Mouse (Mus musculus) gastrocnemius, postnatal 25 days (tissue): ENCODE measurements around the gene Gm5127. TPM values are rescaled to one million over a fixed set of nuclear protein-coding genes. Genes with fewer than 3 reads are reported as not detected.

ENCODE experiments used
- DNase-seq: peaks from one replicate; pipeline ENCODE4 v3.0.0; 2022
- long read RNA-seq, 2 experiments: library from polyadenylated mRNA; stranded (forward); transcript quantifications; one replicate each; pipeline ENCODE4 v2.0.0; 2021
- total RNA-seq, 2 experiments: library from RNA; stranded (reverse); gene quantifications; 1 replicate in 1 of 2; 2 replicates in 1 of 2; pipeline ENCODE4 v1.2.3; 2021

Gene Gm5127
- not detected for total RNA-seq
- long read RNA-seq, experiment 1: 0 reads
- long read RNA-seq, experiment 2: 0 reads

- no peak for DNase-seq
Measured at GRCm38 (mm10) chrX:106582886-106583285, at the start of gene Gm5127. Gene Gm5127, plus strand, starts transcription at chrX:106583186.

- DNase-seq: no peak
Measured at GRCm38 (mm10) chrX:106536359-106536758, 46.6 kb upstream of the Gm5127 start.

DNA sequence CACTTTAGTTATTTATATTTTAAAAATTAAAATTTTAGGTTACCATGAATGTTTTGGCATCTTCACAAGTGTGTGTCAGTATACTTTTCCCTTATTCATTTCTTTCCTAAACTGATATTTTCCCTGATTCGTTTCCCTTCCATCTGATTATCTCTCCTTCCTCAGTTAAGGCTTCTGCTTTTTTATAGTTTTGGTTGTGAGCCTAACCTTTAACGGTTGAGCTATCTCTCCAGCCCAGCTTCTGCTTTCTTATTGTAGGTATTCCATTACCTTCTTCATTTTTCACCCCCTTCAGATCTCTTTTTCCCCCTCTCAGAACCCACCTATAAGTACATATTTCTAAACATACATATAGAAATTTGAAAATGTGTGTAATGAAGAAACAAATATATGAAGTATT lies 27.5 kb upstream of the Gm5127 start:
- DNase-seq: no peak

DNA sequence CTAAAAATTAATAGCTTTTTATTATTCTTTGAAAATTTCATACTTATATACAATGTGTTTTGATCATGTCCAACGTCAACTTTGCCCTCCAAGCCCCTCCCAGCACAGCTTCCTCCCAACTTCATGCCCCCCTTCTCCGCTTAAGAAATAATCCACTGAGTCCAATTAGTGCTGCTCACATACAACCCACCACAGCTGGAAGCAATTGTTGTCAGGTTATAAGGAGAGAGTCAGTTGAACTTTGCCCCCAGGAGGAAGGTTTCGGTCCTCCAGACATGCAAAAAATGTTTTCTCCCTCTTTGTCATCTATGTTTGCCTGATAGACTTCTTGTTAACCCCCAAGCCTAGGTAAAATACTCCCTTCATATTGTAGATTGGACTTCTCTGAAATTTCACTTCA lies 4.0 kb upstream of the Gm5127 start:
- no peak for DNase-seq

- DNase-seq: no peak
Measured at GRCm38 (mm10) chrX:106580410-106580809, 2.6 kb upstream of the Gm5127 start.

GRCm38 (mm10) chrX:106582197-106582596 lies 789 bp upstream of the Gm5127 start:
- DNase-seq: no peak

- DNase-seq: no peak
Measured at GRCm38 (mm10) chrX:106593914-106594313, 10.9 kb downstream of the Gm5127 start.

DNA sequence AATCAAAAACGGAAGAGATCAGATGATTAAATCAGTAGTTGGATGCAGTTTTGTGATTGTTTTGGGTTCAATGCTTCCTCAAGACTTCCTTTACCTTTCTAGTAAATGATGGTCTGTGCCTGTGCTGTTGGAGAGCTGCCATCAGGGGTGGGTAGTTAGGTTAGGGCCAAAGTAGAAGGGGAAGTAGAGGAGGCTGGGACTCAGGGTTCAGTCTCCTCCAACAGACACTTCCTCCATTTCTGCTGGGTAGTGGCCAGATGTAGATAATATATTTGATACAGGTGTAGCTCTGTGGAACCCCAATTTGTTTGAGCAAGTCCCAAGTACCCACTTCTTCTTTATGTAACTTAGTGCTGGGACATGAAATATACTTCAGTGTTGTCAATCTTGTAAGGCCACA lies 12.9 kb downstream of the Gm5127 start:
- DNase-seq: no peak

GRCm38 (mm10) chrX:106602574-106603258 lies 19.7 kb downstream of the Gm5127 start:
- no peak for DNase-seq

DNA sequence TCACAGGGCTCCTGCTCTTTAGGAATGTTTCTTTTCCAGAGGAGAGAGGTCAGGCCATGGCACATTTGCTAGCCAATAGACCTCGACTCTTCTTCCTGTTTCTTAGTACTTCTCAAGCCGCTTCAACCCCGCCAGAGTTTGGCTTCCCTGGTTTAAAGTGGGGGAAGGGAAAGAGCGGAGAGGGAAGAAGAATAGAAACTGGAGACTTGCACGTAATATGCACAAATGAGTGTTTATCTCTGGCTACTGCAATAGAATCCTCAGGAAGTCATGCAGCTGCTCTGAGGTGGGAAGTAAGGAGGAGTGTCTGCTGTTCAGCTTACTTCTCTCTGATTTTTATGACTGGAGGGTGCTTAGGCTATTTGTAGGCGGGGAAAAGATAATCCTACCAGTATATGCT lies 20.4 kb downstream of the Gm5127 start, which contains the start of gene Cysltr1:
Gene Cysltr1 (minus strand): TSS at position 294 of the 400 bp plus-strand sequence.
- DNase-seq: peak; percentile 6

DNA sequence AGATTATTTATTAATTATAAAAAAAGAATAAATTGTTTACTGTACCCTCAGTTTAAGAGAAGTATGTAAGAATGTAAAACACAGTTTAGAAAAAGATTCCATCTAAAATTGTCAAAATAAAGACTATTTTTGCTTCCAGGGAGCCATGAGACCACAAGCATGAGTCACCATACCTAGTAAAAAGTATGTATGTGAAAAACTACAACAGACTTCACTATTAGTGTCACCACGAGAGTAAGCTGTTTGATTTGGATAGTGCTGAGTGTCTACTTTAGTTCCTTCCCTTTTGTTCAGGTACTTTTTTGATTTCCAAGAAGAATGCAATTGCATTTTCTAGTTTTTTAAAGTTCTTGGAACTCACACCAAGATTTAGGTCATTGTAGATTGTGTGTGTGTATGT lies 39.5 kb downstream of the Gm5127 start:
- no peak for DNase-seq

DNA sequence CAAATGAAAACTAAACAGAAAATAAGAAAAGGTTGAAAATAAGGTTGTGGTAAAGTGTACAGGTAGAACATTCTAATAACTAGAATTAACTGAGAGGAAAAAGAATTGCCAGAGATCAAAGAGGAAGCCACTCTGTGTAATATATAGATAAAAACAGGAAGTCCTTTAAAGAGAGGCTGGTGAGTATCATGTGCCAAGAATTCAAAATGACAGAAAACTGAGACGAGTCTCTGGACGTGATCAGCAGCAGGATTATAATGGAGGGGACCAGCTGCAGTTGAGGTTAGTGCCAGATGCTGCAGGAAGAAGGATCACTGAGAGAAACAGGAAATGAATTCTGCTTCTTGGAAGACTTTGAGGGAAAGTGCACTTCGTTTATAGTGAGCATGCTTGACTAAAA lies 40.7 kb downstream of the Gm5127 start:
- DNase-seq: no peak

DNA sequence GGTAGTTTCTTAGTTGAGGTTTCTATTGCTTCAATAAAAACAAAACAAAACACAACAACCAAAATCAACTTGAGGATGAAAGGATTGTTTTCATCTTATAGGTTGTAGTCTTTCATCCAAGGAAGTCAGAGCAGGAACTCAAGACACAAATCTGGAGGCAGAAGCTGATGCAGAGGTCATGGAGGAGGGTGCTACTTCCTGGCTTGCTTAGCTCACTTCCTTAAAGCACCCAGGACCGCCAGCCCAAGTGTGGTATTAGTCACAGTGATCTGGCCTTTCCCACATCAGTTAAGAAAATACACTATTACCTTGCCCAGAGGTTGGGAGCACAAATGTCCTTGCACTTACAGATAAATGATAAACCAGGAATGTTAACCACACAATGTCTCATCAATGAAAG lies 45.5 kb downstream of the Gm5127 start:
- no peak for DNase-seq

DNA sequence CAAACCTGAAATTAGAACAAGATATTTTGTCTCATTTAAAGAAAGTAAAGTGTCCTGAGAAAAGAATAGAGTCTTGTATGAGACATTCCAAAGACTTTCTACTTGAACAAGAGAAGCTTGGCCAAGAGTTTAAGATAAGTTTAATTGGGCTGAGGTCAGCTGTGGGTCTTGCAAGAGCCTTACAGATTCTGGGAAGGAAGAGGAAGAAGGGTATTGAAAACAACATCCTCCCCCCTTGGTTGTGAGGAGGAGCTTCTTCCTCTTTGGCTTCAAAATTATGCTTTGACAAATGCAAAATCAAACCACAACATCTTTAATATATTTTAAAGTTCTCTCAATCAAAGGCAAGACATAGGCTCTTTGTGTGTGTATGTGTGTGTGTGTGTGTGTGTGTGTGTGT lies 50.6 kb downstream of the Gm5127 start:
- DNase-seq: no peak

DNA sequence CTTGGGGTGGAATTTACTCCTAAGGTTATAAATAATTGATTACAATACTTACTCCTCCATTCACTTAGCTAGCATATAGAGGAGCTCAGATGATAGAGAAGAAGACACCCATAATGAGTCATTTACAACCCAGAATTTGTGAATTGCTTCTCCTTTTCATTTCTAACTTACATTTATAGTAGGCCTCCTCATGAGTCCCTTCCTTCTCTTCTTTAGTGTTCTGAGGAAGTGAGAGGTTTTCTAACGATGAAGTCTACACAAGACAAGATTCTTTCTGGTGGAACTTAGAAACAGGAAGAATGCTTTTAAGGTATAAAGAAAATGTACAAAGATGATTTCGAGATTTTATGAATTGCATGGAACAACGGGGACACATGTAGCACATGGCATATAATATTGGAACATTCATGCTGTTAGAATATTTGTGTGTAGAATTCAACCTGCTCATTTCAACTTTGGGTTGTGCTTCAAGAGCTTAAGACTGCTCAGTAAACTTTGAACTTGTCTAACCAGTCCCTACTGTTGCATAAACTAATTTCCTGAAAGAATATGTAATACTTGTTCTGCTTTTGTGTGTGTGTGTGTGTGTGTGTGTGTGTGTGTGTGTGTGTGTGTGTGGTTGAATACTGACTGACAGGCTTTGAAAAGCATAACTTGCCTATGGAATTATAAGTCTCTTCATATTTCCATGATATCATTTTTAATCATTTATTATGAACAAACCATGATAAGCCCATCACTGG lies 52.0 kb downstream of the Gm5127 start:
- DNase-seq: no peak

- no peak for DNase-seq
Measured at GRCm38 (mm10) chrX:106662101-106662500, 79.1 kb downstream of the Gm5127 start.

- no peak for DNase-seq
Measured at GRCm38 (mm10) chrX:106704590-106704989, 121.6 kb downstream of the Gm5127 start.

DNA sequence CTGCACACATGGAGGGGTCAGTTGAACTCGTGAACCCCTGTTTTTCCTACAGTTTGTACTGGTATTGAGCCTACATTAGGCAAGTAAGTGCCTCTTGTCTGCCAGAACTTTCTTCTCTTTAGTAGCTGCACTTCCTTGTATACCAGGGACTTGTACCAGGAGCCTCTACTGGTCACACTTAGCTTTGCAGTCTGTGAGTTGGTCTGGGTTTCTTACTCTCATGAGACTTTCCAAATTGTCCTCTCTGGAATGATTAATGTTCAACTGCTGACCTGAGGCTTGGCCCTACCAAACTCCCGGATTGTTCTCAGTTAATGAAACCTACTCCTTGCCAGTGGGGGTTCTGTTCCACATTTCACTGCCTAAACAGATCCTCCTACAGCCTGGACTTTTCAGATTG lies 134.2 kb downstream of the Gm5127 start:
- DNase-seq: no peak

DNA sequence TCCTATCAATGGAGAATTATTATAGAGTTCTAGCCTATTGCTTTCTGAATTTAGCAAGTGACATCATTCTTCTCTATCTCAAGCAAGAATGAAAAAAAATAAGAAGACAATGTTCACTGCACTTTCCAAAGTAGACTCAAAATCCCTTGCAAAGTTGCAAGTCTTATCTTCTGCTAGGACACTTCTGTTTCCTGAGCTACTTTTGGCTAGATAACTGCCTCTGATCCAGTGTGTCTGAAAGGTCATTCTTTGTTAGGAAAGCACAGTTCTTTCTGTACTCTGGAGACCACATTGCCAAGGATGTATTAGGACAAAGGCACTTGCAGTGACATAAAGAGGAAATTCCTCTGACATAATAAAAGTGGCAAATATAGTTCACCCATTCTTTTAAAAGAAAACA lies 159.3 kb downstream of the Gm5127 start:
- no peak for DNase-seq

- no peak for DNase-seq
Measured at GRCm38 (mm10) chrX:106755272-106755671, 172.3 kb downstream of the Gm5127 start.
